Mouse (Mus musculus): ENCODE measurements at regions not wholly inside any gene's neighbourhood (a gene's known extent, or its start where the extent isn't known, plus 50 kb on each side); places are given as distances from the start of the nearest gene placed in this dataset.
A peak's percentile ranks its signal among the peaks of the same experiment; 100 is the strongest.

DNA sequence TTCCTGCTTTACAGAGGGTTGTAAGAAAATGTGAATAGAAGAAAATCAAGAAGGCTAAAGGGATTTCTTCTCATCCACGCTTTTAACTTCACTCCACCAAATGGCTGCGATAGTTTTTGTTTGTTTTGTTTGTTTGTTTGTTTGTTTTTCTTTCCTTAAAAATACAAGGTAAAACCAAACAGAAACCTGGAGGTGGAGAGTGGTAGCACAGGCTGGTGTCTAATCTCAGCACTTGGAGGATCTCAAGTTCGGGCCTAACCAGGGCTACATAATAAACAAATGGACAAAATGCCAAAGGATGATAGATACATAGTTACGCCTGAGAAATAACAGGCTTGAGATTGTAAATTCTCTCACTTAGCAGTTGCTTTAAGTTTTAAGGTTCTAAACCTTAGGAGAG, 50.8 kb upstream of the Mboat1 start:
- DNase-seq = no peak

DNA sequence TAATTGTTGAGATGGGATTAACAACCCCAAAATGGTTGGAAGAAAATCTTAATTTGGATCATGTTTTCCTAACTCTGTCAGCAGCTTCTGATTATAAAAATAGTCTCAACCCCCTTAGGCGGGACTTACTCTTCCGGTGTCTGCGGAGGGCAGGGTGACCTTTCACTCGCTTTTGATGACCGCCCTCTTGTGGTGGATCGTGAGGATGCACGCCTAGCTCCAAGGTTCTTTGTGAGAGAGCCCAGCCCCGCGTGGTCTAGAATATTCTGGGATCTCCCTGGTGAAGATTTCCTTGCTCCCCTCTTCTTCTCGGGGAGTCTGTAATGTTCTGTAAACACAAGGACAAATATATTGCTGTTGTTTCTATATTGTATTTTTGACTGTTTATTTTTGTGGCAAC, 51.3 kb upstream of the Mboat1 start:
- peak; percentile 74 to 80 for DNase-seq

DNA sequence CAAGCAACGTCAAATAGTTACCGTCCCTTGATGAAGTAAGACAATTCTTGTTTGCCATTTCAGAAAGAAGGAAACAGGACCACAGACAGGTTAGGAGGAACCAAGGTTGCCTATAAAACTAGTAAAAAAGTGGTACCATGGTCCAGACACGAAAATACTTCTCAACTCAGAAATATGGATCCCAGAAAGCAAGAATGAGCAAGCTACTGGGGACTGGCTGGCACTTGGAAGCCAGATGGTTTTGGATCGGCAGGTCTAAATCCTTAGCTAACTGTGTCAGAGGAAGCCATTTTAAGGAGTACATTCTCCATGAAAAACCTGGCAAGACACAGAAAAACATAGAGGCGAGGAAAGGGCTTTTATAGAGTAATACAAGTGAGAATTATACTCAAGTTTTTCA, 51.9 kb upstream of the Mboat1 start:
- no peak for DNase-seq

DNA sequence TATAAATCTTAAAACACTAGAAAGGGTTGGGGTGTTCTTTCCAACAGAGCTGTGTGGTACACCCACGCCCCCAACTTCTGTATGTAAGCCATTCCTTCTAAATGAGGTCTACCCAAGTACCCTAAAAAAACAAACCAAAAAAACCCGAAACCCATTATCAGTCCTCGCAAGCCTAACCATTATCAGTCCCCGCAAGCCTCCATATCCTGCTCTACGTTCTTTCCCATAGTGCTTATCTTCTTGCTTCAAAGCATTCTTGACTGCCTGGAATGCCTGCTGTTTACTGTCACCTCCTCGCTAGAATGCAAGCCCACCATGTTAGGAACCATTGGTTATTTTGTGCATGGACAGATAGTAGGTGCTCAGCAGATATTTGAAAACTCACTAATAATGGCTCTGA, 52.3 kb upstream of the Mboat1 start:
- DNase-seq = no peak

DNA sequence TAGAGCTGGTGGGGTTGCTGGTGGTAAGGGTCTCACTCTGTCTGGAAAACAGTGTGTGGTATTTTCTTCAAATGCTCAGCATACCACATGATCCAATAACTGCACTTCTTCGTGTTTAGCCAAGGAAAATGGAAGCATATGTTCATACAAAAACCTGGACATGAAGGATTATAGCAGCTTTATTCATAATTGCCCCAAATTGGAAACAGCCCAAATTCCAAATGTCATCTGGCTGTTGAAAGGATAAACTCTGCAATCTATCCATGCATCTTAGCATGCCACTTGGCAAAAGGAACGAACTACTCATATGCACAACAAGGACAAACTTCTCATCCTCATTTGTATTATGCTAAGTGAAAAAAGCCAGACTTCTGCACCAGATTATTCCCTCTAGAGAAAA, 53.5 kb upstream of the Mboat1 start:
- no peak for DNase-seq

DNA sequence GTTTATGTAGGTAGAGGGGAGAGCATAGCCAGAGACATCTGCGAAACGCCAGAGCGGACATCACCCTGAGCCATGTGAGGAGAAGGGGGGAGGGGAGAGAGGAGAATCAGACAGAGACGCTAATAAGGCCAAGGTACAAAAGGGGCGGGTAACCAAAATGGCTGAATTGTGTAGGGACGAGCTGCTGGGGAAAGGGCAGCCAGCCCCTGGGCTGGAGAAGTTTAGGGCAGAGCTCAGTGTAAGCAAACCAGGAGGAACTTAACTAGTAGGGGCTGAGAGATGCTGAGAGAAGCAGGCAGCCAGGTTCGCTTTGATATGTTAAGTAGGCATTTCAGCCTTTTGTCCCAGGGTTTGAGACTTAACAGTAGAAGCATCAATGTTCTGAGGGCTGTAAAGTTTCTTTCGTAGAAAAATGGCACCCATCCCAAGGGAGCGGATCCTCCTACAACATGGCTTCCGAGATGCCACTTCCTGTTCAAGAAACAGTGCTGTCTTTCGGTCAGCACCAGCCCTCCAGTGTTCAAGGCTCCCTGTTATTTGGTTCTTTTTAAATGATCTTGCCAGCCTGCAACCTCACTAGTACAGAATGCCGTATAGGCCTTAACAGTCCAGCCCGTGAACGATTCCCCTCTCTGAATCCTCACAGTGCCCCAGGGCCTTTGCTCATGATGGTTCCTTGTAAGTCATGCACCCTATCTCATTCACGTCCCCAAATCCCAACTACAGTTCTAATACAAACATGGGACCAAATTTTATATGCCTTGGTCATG, 55.4 kb upstream of the Mboat1 start:
- no peak for DNase-seq

DNA sequence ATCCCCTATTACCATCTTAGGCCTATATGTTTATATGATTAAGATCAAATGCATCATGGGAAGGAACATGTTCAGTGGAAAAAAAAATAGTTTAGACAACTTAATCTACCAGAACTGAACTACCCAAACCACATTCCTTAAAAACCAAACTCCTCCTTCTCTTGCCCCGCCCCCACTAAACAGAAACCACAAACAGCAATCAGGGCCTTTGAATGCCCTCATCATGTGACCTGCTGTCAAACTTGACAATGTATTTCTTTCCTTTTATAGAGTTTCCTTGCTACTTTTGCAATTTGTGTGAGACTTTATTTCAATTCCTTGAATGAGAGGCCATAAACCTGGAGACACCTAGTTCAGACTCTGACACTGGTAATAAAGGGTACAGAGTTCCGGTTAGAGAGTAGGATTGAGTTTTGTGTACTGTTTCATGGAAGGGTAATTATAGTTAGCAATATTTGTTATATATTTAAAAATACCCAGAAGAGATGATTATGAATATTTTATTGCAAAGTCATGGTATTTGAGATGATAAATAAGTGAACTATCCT, 61.7 kb upstream of the Mboat1 start:
- peak; percentile 27 to 32 for DNase-seq

DNA sequence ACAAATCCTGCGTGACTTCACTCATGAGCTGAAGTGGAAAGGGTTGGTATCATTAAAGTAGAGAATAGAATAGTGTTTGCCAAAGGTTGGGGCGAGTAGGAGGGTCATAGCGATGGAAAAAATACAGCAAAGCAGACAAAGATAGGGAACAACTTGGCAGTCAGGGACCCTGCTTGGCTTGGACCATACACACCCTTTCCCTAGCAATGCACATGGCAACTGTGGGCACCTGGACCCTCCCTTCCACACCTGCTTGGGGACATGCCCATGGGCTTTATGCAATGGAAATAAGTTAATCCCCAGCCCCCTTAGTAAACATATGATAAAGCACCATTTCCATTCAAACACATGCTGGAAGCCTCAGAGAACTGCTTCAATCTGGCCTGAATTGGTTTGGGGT, 62.2 kb upstream of the Mboat1 start:
- no peak for DNase-seq

DNA sequence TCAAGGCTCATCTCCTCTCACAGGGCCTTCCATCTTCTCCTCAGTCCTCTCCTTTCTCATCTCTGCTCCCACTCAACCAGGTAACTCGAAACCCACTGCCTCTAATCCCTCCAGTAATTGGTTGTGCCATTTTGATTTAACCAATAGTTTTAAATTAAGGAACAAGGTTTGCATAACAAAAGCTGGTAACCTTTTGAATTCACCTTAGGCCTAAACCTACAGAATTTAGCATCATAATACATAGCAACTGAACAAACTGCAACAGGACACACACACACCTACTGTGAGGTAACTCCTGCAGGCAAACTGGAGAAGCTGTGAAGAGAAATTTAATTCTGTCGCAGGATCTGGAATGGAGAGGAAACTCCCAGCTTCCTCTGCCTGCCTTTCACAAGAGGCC, 66.9 kb upstream of the Mboat1 start:
- no peak for DNase-seq

DNA sequence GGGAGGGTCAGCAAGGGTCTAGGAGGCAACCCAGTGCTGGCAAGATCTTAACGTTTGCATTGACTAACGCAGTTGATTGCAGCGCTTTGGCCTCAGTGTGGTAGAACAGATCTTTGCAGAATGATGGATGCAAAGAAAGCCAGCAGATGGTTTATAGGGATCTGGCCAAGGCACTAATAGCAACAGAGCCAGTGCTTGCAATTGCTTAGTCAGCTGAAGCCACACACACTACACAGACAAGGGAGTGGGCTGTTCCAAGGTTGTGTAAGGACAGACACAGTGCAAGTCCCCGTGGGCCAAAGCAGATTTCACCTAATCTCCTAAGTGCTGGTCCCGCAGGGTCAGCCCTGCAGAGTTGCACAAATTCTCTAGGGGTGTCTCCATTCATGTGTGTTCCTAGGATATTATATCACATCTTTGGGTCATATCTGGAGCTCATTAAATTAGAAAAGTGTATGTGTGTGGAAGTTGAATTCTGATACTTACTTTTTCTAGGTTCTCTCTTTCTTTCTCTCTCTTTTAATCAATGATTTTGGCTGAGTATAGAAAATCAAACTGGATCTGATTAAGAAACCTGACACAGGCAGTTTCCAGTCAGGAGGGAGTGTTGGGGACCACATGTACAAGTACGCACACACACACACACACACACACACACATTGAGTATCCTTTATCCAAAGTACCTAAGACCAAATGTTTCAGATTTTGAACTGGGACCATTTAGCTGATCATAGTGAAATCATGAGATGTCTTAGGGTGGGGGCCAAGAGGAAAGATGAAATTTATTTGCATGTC, 68.5 kb upstream of the Mboat1 start:
- no peak for DNase-seq

DNA sequence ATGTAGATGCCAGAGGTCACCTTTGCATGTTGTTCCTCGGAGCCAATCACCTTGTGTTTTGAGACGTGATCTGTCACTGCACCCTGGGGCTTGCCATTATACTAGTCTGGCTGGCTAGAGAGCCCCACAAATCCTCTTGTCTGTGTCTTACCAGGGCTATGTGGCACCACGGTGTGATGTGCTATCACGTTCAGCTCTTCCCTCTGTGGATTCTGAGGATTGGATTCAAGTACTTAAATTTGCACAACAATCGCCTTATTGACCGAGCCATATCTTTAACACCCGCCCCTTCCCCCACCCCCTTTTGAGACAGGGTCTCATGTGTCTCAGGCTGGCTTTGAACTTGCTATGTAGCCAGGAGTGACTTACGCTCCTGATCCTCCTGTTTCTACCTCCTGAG, 70.8 kb upstream of the Mboat1 start:
- DNase-seq = no peak

DNA sequence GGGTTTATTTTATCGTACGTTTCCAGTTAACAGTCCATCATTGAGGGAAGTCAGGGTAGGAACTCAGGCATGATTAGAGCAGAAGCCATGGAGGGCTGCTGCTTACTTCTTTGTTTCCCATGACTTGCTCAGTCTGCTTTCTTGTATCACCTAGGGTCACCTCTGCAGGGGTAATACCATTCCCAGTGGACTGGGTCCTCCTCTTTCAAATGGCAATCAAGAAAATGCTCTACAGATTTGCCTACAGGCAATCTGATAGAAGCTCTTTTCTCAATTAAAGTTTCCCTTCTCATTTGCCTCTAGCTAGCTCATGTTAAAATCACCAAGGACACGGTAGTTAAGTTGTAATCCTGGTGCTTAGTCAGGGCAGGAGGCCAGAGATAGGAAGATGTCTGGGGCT, 72.5 kb upstream of the Mboat1 start:
- DNase-seq = no peak

DNA sequence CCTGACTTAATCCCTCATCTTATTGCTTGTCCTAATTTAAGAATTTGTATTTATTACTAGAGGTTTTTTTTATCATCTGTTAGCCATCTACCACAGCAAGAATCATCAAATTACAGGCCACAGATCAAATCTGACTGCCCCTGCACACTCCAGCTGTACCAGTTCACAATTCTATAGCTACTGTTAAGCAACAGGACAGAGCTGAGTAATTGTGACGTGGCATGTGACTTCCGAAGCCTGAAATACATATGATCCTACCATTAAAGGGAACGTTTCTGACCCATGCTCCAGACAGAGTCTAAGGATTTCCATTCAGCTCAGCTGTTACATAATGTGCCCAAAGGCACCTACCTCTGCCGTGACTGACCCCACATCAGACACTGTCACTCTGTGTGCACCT, 74.0 kb upstream of the Mboat1 start:
- no peak for DNase-seq

DNA sequence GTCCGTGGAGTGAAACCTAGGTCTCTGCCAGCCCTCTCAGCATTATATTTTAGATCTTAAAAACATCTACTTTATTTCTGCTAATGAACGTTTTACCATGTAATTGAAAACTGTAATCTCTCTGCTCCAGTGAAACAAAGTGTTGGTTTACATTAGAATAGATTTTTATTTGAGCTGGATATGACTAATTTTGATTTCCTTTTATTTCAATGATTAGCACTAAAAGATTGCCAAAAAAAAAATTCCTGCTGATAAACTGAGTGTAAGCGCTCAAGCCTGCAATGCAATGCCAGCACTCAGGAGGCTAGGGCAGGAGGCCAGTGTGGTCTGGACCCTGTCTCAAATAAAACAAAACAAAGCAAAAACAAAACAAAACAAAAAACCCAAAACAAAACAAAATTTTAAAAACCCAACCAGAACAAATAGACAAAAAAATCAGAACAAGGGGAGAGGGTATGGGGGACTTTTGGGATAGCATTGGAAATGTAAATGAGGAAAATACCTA, 69.3 kb upstream of the E2f3 start:
- DNase-seq = no peak

DNA sequence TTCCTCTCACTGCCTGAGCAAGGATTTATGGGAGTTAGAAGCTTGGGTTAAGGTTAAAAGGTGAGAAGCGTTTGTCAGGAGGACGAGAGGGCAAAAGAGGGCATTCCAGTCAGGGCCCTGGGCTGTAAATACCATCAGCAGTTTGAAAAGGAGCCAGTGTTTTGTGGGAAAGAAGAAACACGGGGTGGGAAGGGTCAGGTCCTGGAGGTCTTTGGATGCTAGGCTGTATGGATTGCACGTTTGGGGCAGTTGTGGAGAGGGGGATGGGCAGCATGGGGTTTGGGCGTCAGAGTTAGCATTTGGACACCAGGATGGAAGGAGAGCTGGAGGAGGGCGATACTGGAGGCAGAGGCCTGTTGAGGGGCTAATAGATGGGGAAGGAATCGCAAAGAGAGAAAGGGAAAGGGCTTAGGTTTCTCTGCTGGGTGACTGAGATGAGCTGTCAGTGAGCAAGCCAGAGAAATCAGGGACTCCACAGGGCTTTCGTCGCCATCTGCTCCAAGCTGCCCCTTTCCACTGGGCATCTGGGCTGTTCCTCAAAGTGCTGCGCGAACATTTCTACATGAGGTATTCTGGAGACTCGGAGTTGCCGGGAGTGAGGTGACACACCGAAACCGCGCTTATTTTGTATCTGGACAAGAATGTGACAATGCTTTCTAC, 66.2 kb upstream of the E2f3 start:
- DNase-seq = no peak

DNA sequence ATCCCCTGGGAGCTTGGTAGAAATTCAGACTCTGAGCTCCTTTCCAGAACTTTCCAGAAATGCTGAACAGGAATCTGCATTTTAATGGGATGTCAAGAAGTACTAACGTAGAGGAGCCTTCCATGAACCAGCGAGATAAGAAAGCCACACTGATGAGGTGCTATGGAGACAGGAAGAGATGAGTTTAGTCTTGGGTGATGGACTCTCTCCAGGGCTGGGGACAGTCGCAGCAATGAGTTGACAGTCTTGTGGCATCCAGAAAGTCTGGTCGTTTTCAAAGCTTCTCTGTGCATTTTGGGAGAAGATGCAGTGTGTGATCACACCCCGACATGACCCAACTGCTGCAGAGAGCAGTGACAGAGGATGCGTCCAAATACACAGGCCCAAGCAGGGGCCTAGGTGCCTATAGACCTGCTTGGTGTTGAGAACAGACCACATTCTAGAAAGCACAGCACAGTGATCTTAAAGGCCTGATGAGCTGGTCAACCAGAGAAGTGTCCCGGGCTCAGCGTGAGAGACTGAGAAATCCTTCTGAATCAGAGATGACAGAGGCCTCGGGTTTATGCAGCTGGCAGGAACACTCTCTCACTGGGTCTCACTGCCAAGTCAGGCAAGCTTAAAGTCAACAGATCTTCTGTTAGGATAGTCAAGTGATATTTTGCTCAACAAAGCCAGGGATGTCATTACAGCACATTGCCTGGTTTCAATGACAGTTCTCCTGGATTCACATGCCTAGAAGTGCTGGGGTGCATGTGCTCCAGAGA, 65.1 kb upstream of the E2f3 start:
- DNase-seq = peak in 1 of 2 experiments; percentile 12

DNA sequence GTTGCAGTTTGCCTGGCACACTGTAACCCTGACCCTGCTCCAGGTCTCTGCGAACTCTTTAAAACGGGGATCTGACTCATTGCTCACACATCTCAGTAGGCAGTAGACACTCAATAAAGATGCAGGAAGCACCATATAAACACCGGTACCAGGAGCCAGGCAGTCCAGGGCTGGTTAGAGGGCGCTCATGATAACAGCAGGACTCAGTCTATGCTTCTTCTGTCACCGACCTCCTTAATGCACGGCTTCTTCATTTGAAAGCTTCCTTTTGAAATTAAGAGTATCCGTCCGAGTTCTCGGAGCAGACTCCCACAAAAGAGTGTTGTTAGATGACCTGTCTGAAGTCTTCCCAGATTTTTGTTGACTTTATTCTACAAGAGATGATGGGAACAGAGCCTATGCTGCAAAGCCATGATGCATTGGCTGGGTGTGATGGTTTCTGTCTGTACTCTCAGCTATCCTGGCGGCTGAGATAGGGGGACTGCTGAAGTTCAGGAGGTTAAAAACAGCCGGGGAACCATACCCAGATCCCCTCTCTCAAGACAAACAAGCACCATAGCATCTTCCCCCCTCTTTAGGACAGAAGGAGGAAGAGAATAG, 62.5 kb upstream of the E2f3 start:
- DNase-seq = no peak

DNA sequence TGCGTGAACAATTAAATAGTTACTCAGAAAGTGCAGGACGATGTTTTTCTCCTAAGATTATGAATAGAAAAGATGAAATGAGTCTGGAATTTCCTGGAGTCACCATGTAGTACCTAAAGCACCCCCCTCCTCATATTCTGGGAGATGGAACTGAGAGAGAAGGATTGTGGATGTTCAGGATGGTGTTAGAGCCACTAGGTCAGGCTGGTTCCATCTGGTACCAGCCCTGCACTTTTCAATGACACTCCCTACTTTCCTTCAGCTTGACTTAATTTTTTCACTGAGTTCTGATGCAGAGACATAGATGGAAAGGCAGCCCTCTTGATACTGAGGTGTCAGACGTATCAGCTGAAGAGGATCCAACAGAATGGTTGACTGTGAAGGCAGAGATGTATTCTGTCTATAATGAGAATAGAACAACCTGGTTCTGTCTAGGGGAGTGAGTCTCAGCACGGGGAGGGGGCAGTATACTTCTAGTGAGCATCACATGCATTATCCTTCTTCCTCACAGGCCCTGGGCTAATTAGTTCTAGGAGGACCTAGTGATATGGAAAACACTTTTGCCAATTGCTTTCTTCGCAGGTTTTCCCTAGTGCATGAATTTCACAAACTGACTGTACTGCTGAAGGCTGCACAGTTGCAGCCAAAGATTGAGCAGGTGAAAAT, 60.8 kb upstream of the E2f3 start:
- DNase-seq = no peak

DNA sequence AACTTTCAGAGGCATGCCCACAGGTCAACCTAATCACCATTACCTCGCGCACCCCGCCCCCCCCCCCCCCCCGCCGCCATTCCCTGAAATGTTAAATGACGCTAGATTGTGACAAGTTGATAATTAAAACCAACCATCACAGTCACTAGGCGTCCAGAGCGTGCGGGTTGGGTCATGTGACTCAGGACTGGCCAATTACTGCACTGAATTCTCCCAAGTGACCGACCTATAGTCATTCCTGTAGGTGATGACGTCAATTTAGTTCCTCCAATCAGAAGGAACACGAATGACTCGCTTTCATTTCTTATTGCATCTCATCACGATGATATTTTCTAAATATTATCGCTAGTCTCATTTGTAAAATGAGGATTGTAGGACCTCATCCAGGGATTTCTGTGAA, 60.2 kb upstream of the E2f3 start:
- no peak for DNase-seq

DNA sequence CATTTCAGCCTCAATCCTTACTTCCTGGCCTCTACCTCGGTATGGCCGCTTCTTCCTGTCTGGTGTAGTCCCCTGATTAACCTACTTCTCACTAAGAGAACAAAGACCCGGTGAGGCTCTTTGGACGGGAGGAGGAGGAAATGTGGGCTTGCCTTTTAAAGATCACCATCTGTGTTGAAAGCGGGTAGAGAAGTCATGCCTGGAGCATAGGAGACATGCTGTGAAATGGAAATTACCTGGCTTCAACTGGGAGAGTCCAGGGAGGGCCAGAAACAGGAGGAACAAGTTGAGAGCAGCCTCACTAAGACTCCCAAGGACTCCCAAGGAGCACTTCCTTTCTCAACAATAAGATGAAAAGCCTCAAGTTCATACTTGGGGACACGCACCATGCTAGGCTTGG, 59.4 kb upstream of the E2f3 start:
- no peak for DNase-seq

DNA sequence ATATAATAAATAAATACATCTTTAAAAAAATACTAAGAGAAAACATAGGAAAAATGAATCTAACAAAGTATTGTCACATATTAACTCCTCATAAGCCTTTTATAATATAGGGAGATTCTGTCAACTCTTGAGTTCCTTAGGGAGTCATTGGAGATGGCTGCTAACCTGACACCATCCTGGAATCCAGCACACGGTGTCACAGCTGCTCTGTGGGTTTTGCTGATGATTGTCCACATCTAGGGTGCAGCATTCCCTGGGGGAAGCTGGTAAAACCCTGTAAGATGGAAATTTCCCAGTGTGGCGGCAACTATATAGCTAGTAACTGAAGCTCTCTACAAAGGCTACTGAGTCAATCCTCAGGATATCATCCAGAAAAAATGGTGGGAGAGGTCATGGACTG, 58.9 kb upstream of the E2f3 start:
- DNase-seq = no peak

All from lung, adult 18-20 months (tissue).